ENCODE assay signal across 9 mouse cellular contexts in genomic region chr3:142443710-142444043, GRCm38 (mm10). TPM values are rescaled to one million over a fixed set of nuclear protein-coding genes. Genes with fewer than 3 reads are reported as not detected.
DNase-seq lines count a peak whose midpoint lies in the region; ATAC-seq and TF ChIP-seq lines count a peak whose summit lies in the region.
"Had no signal": no experiment of that assay in that cellular context is flagged by ENCODE, and none has a peak within 500 bp of the region (broad histone marks: within the 10 kb centered on the region; RNA-seq: fewer than 3 reads in every experiment).

No protein-coding gene starts in this region.

- peak; percentile 33; the same call in 1 of the 2 replicates for ATAC-seq in forebrain, embryonic 12.5 days (ENCODE audit: low FRiP score)
- ATAC-seq in forebrain, embryonic 14.5 days, result no peak; the same call in 1 of the 2 replicates
- no peak for ATAC-seq in heart, postnatal 0 days (ENCODE audit: insufficient read depth, low read depth)
- peak; percentile 28; the same call in 1 of the 2 replicates for ATAC-seq in lung, embryonic 14.5 days (ENCODE audit: insufficient read depth)
- ATAC-seq in midbrain, embryonic 14.5 days (ENCODE audit: low FRiP score, low TSS enrichment), result peak; percentile 43; the same call in 1 of the 2 replicates

- no peaks in the 10 kb centered on the region for H3K36me3 ChIP-seq in forebrain, embryonic 12.5 days (replicated peaks)
- no peaks in the 10 kb centered on the region for H3K36me3 ChIP-seq in forebrain, embryonic 14.5 days (ENCODE audit: control insufficient read depth, insufficient read depth, low read length)
- no peaks in the 10 kb centered on the region for H3K36me3 ChIP-seq in heart, postnatal 0 days (replicated peaks; ENCODE audit: control insufficient read depth, insufficient read depth, low read length)
- no peaks in the 10 kb centered on the region for H3K36me3 ChIP-seq in lung, embryonic 14.5 days (ENCODE audit: insufficient read depth)
- no peaks in the 10 kb centered on the region for H3K36me3 ChIP-seq in midbrain, embryonic 14.5 days (ENCODE audit: control insufficient read depth, insufficient read depth, low read length)

- TF ChIP-seq CTCF in heart, postnatal 0 days (IDR thresholded peaks at IDR 0.05; ENCODE audit: low read depth), result no peak
- no peak for TF ChIP-seq CTCF in lung, embryonic 14.5 days (IDR thresholded peaks at IDR 0.05; ENCODE audit: low read depth)

- 23% methylated on average over 4 of the region's 4 CpGs for WGBS in forebrain, embryonic 12.5 days
- WGBS in forebrain, embryonic 14.5 days, result 32% methylated on average over 4 of the region's 4 CpGs
- WGBS in heart, postnatal 0 days, result 20% methylated on average over 4 of the region's 4 CpGs
- WGBS in lung, embryonic 14.5 days, result 31% methylated on average over 4 of the region's 4 CpGs
- 36% methylated on average over 4 of the region's 4 CpGs for WGBS in midbrain, embryonic 14.5 days

- no peak overlapping the region for H3K9ac ChIP-seq in forebrain, embryonic 12.5 days
- H3K9ac ChIP-seq in forebrain, embryonic 14.5 days (ENCODE audit: low read length), result no peak overlapping the region
- no peak overlapping the region for H3K9ac ChIP-seq in heart, postnatal 0 days (replicated peaks; ENCODE audit: low read depth, low read length)
- no peak overlapping the region for H3K9ac ChIP-seq in lung, embryonic 14.5 days
- H3K9ac ChIP-seq in midbrain, embryonic 14.5 days (replicated peaks; ENCODE audit: low read length), result no peak overlapping the region

- H3K4me2 ChIP-seq in forebrain, embryonic 12.5 days, result no peak overlapping the region
- no peak overlapping the region for H3K4me2 ChIP-seq in forebrain, embryonic 14.5 days (ENCODE audit: low read length)
- H3K4me2 ChIP-seq in heart, postnatal 0 days (ENCODE audit: low read depth, low read length), result peak overlapping the region; percentile 57; the same call in 1 of the 2 replicates
- H3K4me2 ChIP-seq in lung, embryonic 14.5 days, result no peak overlapping the region
- H3K4me2 ChIP-seq in midbrain, embryonic 14.5 days (ENCODE audit: low read length), result no peak overlapping the region

- no peak overlapping the region for H3K4me3 ChIP-seq in forebrain, embryonic 12.5 days (replicated peaks)
- H3K4me3 ChIP-seq in forebrain, embryonic 14.5 days (ENCODE audit: low read depth, low read length), result no peak overlapping the region
- no peak overlapping the region for H3K4me3 ChIP-seq in heart, postnatal 0 days (ENCODE audit: low read depth, low read length)
- H3K4me3 ChIP-seq in lung, embryonic 14.5 days (ENCODE audit: low read depth, low read length), result no peak overlapping the region
- no peak overlapping the region for H3K4me3 ChIP-seq in midbrain, embryonic 14.5 days (replicated peaks; ENCODE audit: low read depth, low read length)

- no peak overlapping the region for H3K27ac ChIP-seq in forebrain, embryonic 12.5 days
- no peak overlapping the region for H3K27ac ChIP-seq in forebrain, embryonic 14.5 days (ENCODE audit: low read depth, low read length)
- no peak overlapping the region for H3K27ac ChIP-seq in heart, postnatal 0 days (ENCODE audit: low read depth)
- no peak overlapping the region for H3K27ac ChIP-seq in lung, embryonic 14.5 days (ENCODE audit: low read depth)
- no peak overlapping the region for H3K27ac ChIP-seq in midbrain, embryonic 14.5 days (replicated peaks; ENCODE audit: low read depth, low read length)
- H3K27ac ChIP-seq: kidney, postnatal 0 days had no signal

- H3K27me3 ChIP-seq in forebrain, embryonic 12.5 days, result no peaks in the 10 kb centered on the region
- H3K27me3 ChIP-seq in forebrain, embryonic 14.5 days (replicated peaks; ENCODE audit: control insufficient read depth, insufficient read depth, low read length), result no peaks in the 10 kb centered on the region
- no peaks in the 10 kb centered on the region for H3K27me3 ChIP-seq in heart, postnatal 0 days (ENCODE audit: control insufficient read depth, insufficient read depth, low read length)
- H3K27me3 ChIP-seq in lung, embryonic 14.5 days (ENCODE audit: insufficient read depth, low read length), result no peaks in the 10 kb centered on the region
- no peaks in the 10 kb centered on the region for H3K27me3 ChIP-seq in midbrain, embryonic 14.5 days (ENCODE audit: control insufficient read depth, insufficient read depth, low read length)

- no peaks in the 10 kb centered on the region for H3K9me3 ChIP-seq in forebrain, embryonic 12.5 days
- H3K9me3 ChIP-seq in forebrain, embryonic 14.5 days (replicated peaks; ENCODE audit: control insufficient read depth, low read length), result no peaks in the 10 kb centered on the region
- H3K9me3 ChIP-seq in heart, postnatal 0 days (replicated peaks; ENCODE audit: control insufficient read depth, low read length), result no peaks in the 10 kb centered on the region
- H3K9me3 ChIP-seq in lung, embryonic 14.5 days (ENCODE audit: low read depth, low read length), result no peaks in the 10 kb centered on the region
- no peaks in the 10 kb centered on the region for H3K9me3 ChIP-seq in midbrain, embryonic 14.5 days (ENCODE audit: control insufficient read depth, low read length)

- intact Hi-C loops in heart, postnatal 14 days (cut with DNase I), result loop anchor here (2.0 kb wide), 1 partner anchor 149 kb away; no protein-coding TSS in a partner anchor

- H3K4me1 ChIP-seq in forebrain, embryonic 12.5 days, result no peaks in the 10 kb centered on the region
- H3K4me1 ChIP-seq in forebrain, embryonic 14.5 days (ENCODE audit: control insufficient read depth, insufficient read depth, low read length), result no peaks in the 10 kb centered on the region
- H3K4me1 ChIP-seq in heart, postnatal 0 days (ENCODE audit: control insufficient read depth, insufficient read depth), result peaks cover 37% of the 10 kb centered on the region
- H3K4me1 ChIP-seq in lung, embryonic 14.5 days (ENCODE audit: insufficient read depth), result peaks cover 8% of the 10 kb centered on the region; the same call in 1 of the 2 replicates
- H3K4me1 ChIP-seq in midbrain, embryonic 14.5 days (ENCODE audit: control insufficient read depth, insufficient read depth, low read length), result no peaks in the 10 kb centered on the region

- DNase-seq in forebrain, embryonic 14.5 days (ENCODE audit: low spot score), result no peak
- no peak for DNase-seq in heart, postnatal 0 days (ENCODE audit: low spot score)
- no peak for DNase-seq in heart, postnatal 14 days
- no peak for DNase-seq in lung, embryonic 14.5 days
- no peak for DNase-seq in lung, adult 18-20 months
- peak; percentile 19 for DNase-seq in midbrain, embryonic 14.5 days
- DNase-seq in adipocyte (ENCODE audit: low spot score), result no peak

- no peak for TF ChIP-seq EP300 in heart, postnatal 0 days (IDR thresholded peaks at IDR 0.05; ENCODE audit: low read depth)

RNA-seq across cellular contexts. Expression of gene Pdlim5, which starts 48.2 kb away (rescaled TPM):
- 12.9 and 13.1 TPM in 2 replicates for polyA plus RNA-seq in forebrain, embryonic 12.5 days (2016; fragmentation: Nextera tagmentation; extraction: Ambion mirVana)
- polyA plus RNA-seq in forebrain, embryonic 14.5 days (2014; fragmentation: Nextera tagmentation; extraction: Ambion mirVana), result 13.3 and 14.3 TPM in 2 replicates
- total RNA-seq in heart, postnatal 0 days (2014; rRNA removed; ENCODE audit: low replicate concordance), result 512 and 650 TPM in 2 replicates
- polyA plus RNA-seq in heart, postnatal 0 days (2015; fragmentation: Nextera tagmentation; extraction: Ambion mirVana), result 336 and 367 TPM in 2 replicates
- 100 to 1,000 TPM; 678 to 728 TPM for total RNA-seq in heart, postnatal 14 days (2021)
- 19.0 and 24.1 TPM in 2 replicates for polyA plus RNA-seq in lung, embryonic 14.5 days (2014; fragmentation: Nextera tagmentation; extraction: Ambion mirVana)
- 11.8 and 14.3 TPM in 2 replicates for polyA plus RNA-seq in midbrain, embryonic 14.5 days (2014; fragmentation: Nextera tagmentation; extraction: Ambion mirVana)

RNA-seq across cellular contexts. Expression of gene Gbp5, which starts 50.1 kb away (rescaled TPM):
- polyA plus RNA-seq in forebrain, embryonic 12.5 days (2016; fragmentation: Nextera tagmentation; extraction: Ambion mirVana), result 0.12 and 0.14 TPM in 2 replicates
- not detected in 2 replicates for polyA plus RNA-seq in forebrain, embryonic 14.5 days (2014; fragmentation: Nextera tagmentation; extraction: Ambion mirVana)
- total RNA-seq in heart, postnatal 0 days (2014; rRNA removed; ENCODE audit: low replicate concordance), result 1.6 and 4.4 TPM in 2 replicates
- 0.33 and 0.44 TPM in 2 replicates for polyA plus RNA-seq in heart, postnatal 0 days (2015; fragmentation: Nextera tagmentation; extraction: Ambion mirVana)
- total RNA-seq in heart, postnatal 14 days (2021), result 1 to 10 TPM; 6.8 to 9.3 TPM
- 0.11 TPM in 1 of 2 replicates, not detected in the other for polyA plus RNA-seq in lung, embryonic 14.5 days (2014; fragmentation: Nextera tagmentation; extraction: Ambion mirVana)
- polyA plus RNA-seq in midbrain, embryonic 14.5 days (2014; fragmentation: Nextera tagmentation; extraction: Ambion mirVana), result 0.26 TPM in 1 of 2 replicates, not detected in the other

Comparison
In these comparisons a context has a peak if more than half of its experiments do, and no peak if none do; other contexts are left out.
1. ATAC-seq: peak in forebrain, embryonic 12.5 days (single experiment), lung, embryonic 14.5 days (single experiment) and midbrain, embryonic 14.5 days (single experiment); none in forebrain, embryonic 14.5 days (single experiment) and heart, postnatal 0 days (single experiment).
2. RNA of gene Pdlim5, which starts 48.2 kb away (polyA plus RNA-seq): 336 to 367 TPM in heart, postnatal 0 days; 19.0 to 24.1 TPM in lung, embryonic 14.5 days, 11.8 to 14.3 TPM in midbrain, embryonic 14.5 days, 13.3 to 14.3 TPM in forebrain, embryonic 14.5 days and 12.9 to 13.1 TPM in forebrain, embryonic 12.5 days; every median in the first group is over 10 times any median in the second.